Mouse (Mus musculus) embryonic facial prominence, embryonic 13.5 days (tissue): Measurements from ENCODE around the gene Cfap70. TPM values are rescaled to one million over a fixed set of nuclear protein-coding genes. Genes with fewer than 3 reads are reported as not detected.
A peak's percentile ranks its signal among the peaks of the same experiment; 100 is the strongest.

Source experiments
- ATAC-seq: fragments of 200-750 bp; cut with Nextera tagmentation; 2 replicates; pipeline ENCODE4 v1.8.0; 2017; ENCODE audit warnings: low read depth; ENCODE audit not compliant: insufficient number of reproducible peaks, insufficient read depth, low FRiP score, low TSS enrichment
- H3K27ac ChIP-seq: fragments of 300-500 bp; sonication (generic); 2 replicates; pipeline ENCODE4 v1.5.1; 2015; ENCODE audit warnings: moderate library complexity, mild to moderate bottlenecking, inconsistent platforms
- H3K27me3 ChIP-seq: fragments of 300-500 bp; sonication (generic); 2 replicates; pipeline ENCODE4 v1.6.1; 2015; ENCODE audit warnings: mild to moderate bottlenecking, inconsistent platforms
- H3K36me3 ChIP-seq: fragments of 300-500 bp; sonication (generic); 2 replicates; pipeline ENCODE4 v1.6.1; 2015; ENCODE audit warnings: mild to moderate bottlenecking, inconsistent platforms
- H3K4me1 ChIP-seq: fragments of 300-500 bp; sonication (generic); 2 replicates; pipeline ENCODE4 v1.6.1; 2015; ENCODE audit warnings: inconsistent platforms
- H3K4me2 ChIP-seq: fragments of 300-500 bp; sonication (generic); 2 replicates; pipeline ENCODE4 v1.6.1; 2015; ENCODE audit warnings: moderate library complexity, mild to moderate bottlenecking, inconsistent platforms
- H3K4me3 ChIP-seq: fragments of 300-500 bp; sonication (generic); 2 replicates; pipeline ENCODE4 v1.5.1; 2015; ENCODE audit warnings: mild to moderate bottlenecking, inconsistent platforms
- H3K9ac ChIP-seq: fragments of 300-500 bp; sonication (generic); 2 replicates; pipeline ENCODE4 v1.6.1; 2015; ENCODE audit warnings: mild to moderate bottlenecking, inconsistent platforms
- H3K9me3 ChIP-seq: fragments of 300-500 bp; sonication (generic); 2 replicates; pipeline ENCODE4 v1.6.1; 2016; ENCODE audit warnings: inconsistent platforms
- WGBS: fragments of 180-500 bp; shearing (Covaris S2); methylation state at CpG from one replicate; pipeline ENCODE4 v1.1.7; 2015; ENCODE audit warnings: mixed read lengths; 5-methylcytosine and 5-hydroxymethylcytosine counted together
- polyA plus RNA-seq: library from polyadenylated mRNA; unstranded; fragments of >200 nt; fragmentation: Nextera tagmentation; extraction: Ambion mirVana; gene quantifications from 2 replicates; pipeline ENCODE4 v1.2.1, GENCODE M21; 2015

Gene Cfap70
- polyA plus RNA-seq, 1 experiment from 2014 or later = 0.59 TPM

GRCm38 (mm10) chr14:20423046-20423445 is 29.0 kb downstream of the Cfap70 start:
- WGBS = 85% methylated on average over 6 of the region's 6 CpGs
- Histone ChIP-seq H3K9me3 (no peaks in the 10 kb centered on the region), H3K36me3 (no peaks in the 10 kb centered on the region), H3K4me3 (no peak overlapping the region), H3K27me3 (no peaks in the 10 kb centered on the region), H3K27ac (no peak overlapping the region), H3K4me1 (no peaks in the 10 kb centered on the region), H3K9ac (no peak overlapping the region), H3K4me2 (no peak overlapping the region)
- ATAC-seq = no peak

GRCm38 (mm10) chr14:20422257-20422656 is 29.8 kb downstream of the Cfap70 start:
- Histone ChIP-seq H3K9me3 (no peaks in the 10 kb centered on the region), H3K4me1 (no peaks in the 10 kb centered on the region), H3K4me2 (no peak overlapping the region), H3K27ac (no peak overlapping the region), H3K27me3 (no peaks in the 10 kb centered on the region), H3K4me3 (no peak overlapping the region), H3K9ac (no peak overlapping the region), H3K36me3 (no peaks in the 10 kb centered on the region)
- ATAC-seq = no peak
- 76% methylated on average over 7 of the region's 7 CpGs for WGBS

- no peak for ATAC-seq
- H3K27ac ChIP-seq = no peak overlapping the region
- H3K27me3 ChIP-seq = no peaks in the 10 kb centered on the region
- H3K9me3 ChIP-seq = no peaks in the 10 kb centered on the region
- no peak overlapping the region for H3K9ac ChIP-seq
- H3K36me3 ChIP-seq = no peaks in the 10 kb centered on the region
- H3K4me2 ChIP-seq = no peak overlapping the region
- WGBS = 80% methylated on average over 1 of the region's 1 CpGs
- H3K4me1 ChIP-seq = no peaks in the 10 kb centered on the region
- no peak overlapping the region for H3K4me3 ChIP-seq
Observed at GRCm38 (mm10) chr14:20400071-20400470, 52.0 kb downstream of the Cfap70 start.

GRCm38 (mm10) chr14:20398864-20399263 is 53.2 kb downstream of the Cfap70 start:
- ATAC-seq = no peak
- Histone ChIP-seq H3K27ac (no peak overlapping the region), H3K4me3 (no peak overlapping the region), H3K36me3 (no peaks in the 10 kb centered on the region), H3K4me1 (0 out of 2 replicates have a peak, but pooled peaks cover 5% of the 10 kb centered on the region), H3K9me3 (no peaks in the 10 kb centered on the region), H3K9ac (no peak overlapping the region), H3K4me2 (no peak overlapping the region), H3K27me3 (no peaks in the 10 kb centered on the region)
- 39% methylated on average over 4 of the region's 4 CpGs for WGBS

DNA sequence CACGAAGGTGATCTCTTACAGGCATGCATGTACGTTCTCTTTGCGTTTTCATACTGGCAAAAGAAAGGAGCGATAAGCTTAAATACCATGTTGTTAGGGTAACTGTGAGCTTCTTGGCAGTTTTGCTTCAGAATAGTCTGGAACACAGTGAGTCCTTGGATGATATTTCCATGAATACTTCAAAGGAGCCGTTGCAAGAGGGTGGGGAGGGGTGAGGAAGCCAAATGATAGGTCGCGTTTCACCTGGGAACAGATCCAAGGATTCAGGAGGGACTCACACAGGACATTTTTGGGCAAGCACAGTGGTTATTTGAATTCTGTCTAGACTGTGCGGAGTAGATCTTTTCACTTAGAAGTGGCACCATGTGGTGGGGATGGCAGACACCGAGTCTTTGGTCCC is 54.8 kb downstream of the Cfap70 start:
- H3K9me3 ChIP-seq = no peaks in the 10 kb centered on the region
- ATAC-seq = no peak
- 0 out of 2 replicates have a peak, but pooled peaks cover 5% of the 10 kb centered on the region for H3K4me1 ChIP-seq
- H3K4me3 ChIP-seq = no peak overlapping the region
- no peak overlapping the region for H3K27ac ChIP-seq
- no peaks in the 10 kb centered on the region for H3K27me3 ChIP-seq
- WGBS = 81% methylated on average over 9 of the region's 9 CpGs
- no peak overlapping the region for H3K4me2 ChIP-seq
- no peaks in the 10 kb centered on the region for H3K36me3 ChIP-seq
- no peak overlapping the region for H3K9ac ChIP-seq

GRCm38 (mm10) chr14:20393205-20393913 is 58.7 kb downstream of the Cfap70 start, which contains the start of gene Mrps16:
Mrps16 (minus strand) TSS chr14:20393634.
- Histone ChIP-seq H3K9me3 (no peaks in the 10 kb centered on the region), H3K36me3 (peaks cover 22% of the 10 kb centered on the region), H3K9ac (peak within 1 kb of the TSS; percentile 94), H3K27ac (peak within 1 kb of the TSS; percentile 79), H3K4me3 (peak within 1 kb of the TSS; percentile 82), H3K27me3 (no peaks in the 10 kb centered on the region), H3K4me1 (peaks cover 10% of the 10 kb centered on the region; the same call in 1 of the 2 replicates), H3K4me2 (peak within 1 kb of the TSS; percentile 59)
- peak; percentile 91 for ATAC-seq
- under 1% methylated on average over 68 of the region's 68 CpGs for WGBS

- Histone ChIP-seq H3K9ac (no peak overlapping the region), H3K4me1 (peaks cover 17% of the 10 kb centered on the region), H3K4me3 (no peak overlapping the region), H3K27me3 (no peaks in the 10 kb centered on the region), H3K9me3 (no peaks in the 10 kb centered on the region), H3K27ac (no peak overlapping the region), H3K36me3 (peaks cover 22% of the 10 kb centered on the region), H3K4me2 (peak overlapping the region; percentile 59)
- ATAC-seq = no peak
- WGBS = 81% methylated on average over 4 of the region's 4 CpGs
Observed at GRCm38 (mm10) chr14:20392326-20392725, 59.7 kb downstream of the Cfap70 start.

- H3K9me3 ChIP-seq = no peaks in the 10 kb centered on the region
- peak overlapping the region; percentile 80 for H3K4me2 ChIP-seq
- no peaks in the 10 kb centered on the region for H3K27me3 ChIP-seq
- peaks cover 34% of the 10 kb centered on the region for H3K4me1 ChIP-seq
- peaks cover 36% of the 10 kb centered on the region for H3K36me3 ChIP-seq
- H3K9ac ChIP-seq = peak overlapping the region; percentile 90
- peak overlapping the region; percentile 85 for H3K4me3 ChIP-seq
- peak overlapping the region; percentile 90; the same call in 1 of the 2 replicates for H3K27ac ChIP-seq
- ATAC-seq = no peak
- WGBS = 87% methylated on average over 8 of the region's 8 CpGs
Observed at GRCm38 (mm10) chr14:20389446-20390079, 62.5 kb downstream of the Cfap70 start.

GRCm38 (mm10) chr14:20388441-20389129 is 63.4 kb downstream of the Cfap70 start, which contains the start of gene Dnajc9:
Dnajc9 (minus strand) TSS chr14:20388910.
- Histone ChIP-seq H3K9me3 (no peaks in the 10 kb centered on the region), H3K27ac (peak within 1 kb of the TSS; percentile 90), H3K9ac (peak within 1 kb of the TSS; percentile 90), H3K27me3 (no peaks in the 10 kb centered on the region), H3K4me3 (peak within 1 kb of the TSS; percentile 85), H3K36me3 (peaks cover 41% of the 10 kb centered on the region), H3K4me2 (peak within 1 kb of the TSS; percentile 80), H3K4me1 (peaks cover 29% of the 10 kb centered on the region)
- WGBS = under 1% methylated on average over 59 of the region's 59 CpGs
- ATAC-seq = peak; percentile 69

GRCm38 (mm10) chr14:20379753-20380430 is 72.1 kb downstream of the Cfap70 start:
- no peak for ATAC-seq
- no peaks in the 10 kb centered on the region for H3K4me1 ChIP-seq
- no peak overlapping the region for H3K4me3 ChIP-seq
- 85% methylated on average over 9 of the region's 9 CpGs for WGBS
- H3K4me2 ChIP-seq = no peak overlapping the region
- no peak overlapping the region for H3K9ac ChIP-seq
- H3K27me3 ChIP-seq = no peaks in the 10 kb centered on the region
- peaks cover 69% of the 10 kb centered on the region for H3K36me3 ChIP-seq
- no peak overlapping the region for H3K27ac ChIP-seq
- no peaks in the 10 kb centered on the region for H3K9me3 ChIP-seq

- Histone ChIP-seq H3K4me1 (no peaks in the 10 kb centered on the region), H3K27me3 (no peaks in the 10 kb centered on the region), H3K9me3 (no peaks in the 10 kb centered on the region), H3K9ac (no peak overlapping the region), H3K4me2 (no peak overlapping the region), H3K4me3 (no peak overlapping the region), H3K36me3 (peaks cover 74% of the 10 kb centered on the region), H3K27ac (no peak overlapping the region)
- WGBS = 88% methylated on average over 5 of the region's 5 CpGs
- ATAC-seq = no peak
Observed at GRCm38 (mm10) chr14:20379087-20379640, 72.9 kb downstream of the Cfap70 start.
